Comparison of ENCODE assay signal across 8 mouse cellular contexts in the genomic region with DNA sequence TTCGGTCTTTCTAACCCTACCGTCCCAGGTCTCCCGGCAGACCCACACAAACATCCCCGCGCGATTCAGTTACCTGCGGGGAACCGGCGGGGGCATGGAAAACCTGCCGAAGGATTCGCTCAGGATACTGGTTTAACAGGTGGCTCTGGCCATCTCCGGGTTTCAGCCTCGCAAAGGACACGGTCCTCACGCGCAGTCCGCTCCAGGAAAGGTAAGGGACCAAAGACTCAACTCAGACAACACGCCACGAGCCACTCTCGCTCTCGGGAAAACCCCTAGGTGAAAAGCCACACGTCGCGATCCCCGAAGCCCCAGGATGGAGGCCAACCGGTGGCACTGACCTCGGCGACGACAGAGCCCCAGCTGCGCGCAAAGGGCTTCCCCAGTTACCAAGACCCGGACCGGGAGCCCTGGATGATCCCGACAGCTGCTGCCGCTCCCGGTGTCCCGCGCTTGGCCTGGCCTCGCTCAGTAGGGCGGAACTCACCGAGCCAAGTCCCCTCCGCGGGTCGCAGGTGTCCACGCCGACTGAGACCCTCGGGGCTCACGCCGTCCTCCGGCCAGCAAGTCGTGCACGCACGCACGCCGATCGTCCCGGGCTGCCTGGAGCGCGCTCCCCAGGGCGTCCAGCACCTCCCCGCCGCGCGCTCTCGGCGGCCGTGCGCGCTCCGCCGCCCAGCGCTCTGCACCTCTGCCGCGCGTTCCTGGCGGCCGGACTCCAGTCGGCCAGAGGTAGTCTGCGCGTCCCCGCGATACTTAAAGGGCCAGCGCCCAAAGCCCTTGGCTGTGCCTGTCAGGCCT. TPM values are rescaled to one million over a fixed set of nuclear protein-coding genes. Genes with fewer than 3 reads are reported as not detected.
DNase-seq lines count a peak whose midpoint lies in the region; ATAC-seq and TF ChIP-seq lines count a peak whose summit lies in the region.

A gene (minus strand): TSS at position 657 of the 801 bp plus-strand sequence.

- H3K36me3 ChIP-seq in intestine, postnatal 0 days (ENCODE audit: control insufficient read depth, insufficient read depth), result no peaks in the 10 kb centered on the region

- H3K9ac ChIP-seq in intestine, postnatal 0 days (ENCODE audit: low read depth, low read length), result peak within 1 kb of the TSS; percentile 60

- H3K9me3 ChIP-seq in intestine, postnatal 0 days (ENCODE audit: control insufficient read depth), result no peaks in the 10 kb centered on the region

- H3K4me1 ChIP-seq in bone marrow, adult 2 months (ENCODE audit: control insufficient read depth, insufficient read depth, low read length), result no peaks in the 10 kb centered on the region; the same call in 1 of the 2 replicates
- no peaks in the 10 kb centered on the region for H3K4me1 ChIP-seq in intestine, postnatal 0 days (replicated peaks; ENCODE audit: control insufficient read depth, insufficient read depth, low read length)

- ATAC-seq in intestine, postnatal 0 days, result peak; percentile 97
- no peak for ATAC-seq in activated CD4-positive, CD25-positive, alpha-beta regulatory T cell, adult 4 months

- WGBS in bone marrow, adult 2 months, result 3% methylated on average over 83 of the region's 83 CpGs
- WGBS in intestine, postnatal 0 days, result under 1% methylated on average over 83 of the region's 83 CpGs

- TF ChIP-seq POLR2A in bone marrow, adult 2 months (IDR thresholded peaks at IDR 0.05; ENCODE audit: borderline replicate concordance, control insufficient read depth, low read depth, low read length), result no peak

- no peaks in the 10 kb centered on the region for H3K27me3 ChIP-seq in intestine, postnatal 0 days (replicated peaks; ENCODE audit: control insufficient read depth, insufficient read depth, low read length)

- no peak within 1 kb of the TSS for H3K27ac ChIP-seq in bone marrow, adult 2 months (ENCODE audit: control insufficient read depth, insufficient read depth, low read depth, low read length, poor library complexity)
- peak within 1 kb of the TSS; percentile 50; the same call in 1 of the 2 replicates for H3K27ac ChIP-seq in intestine, postnatal 0 days (ENCODE audit: low read depth, low read length)

- TF ChIP-seq CTCF in bone marrow, adult 2 months (IDR thresholded peaks at IDR 0.05; ENCODE audit: control insufficient read depth, insufficient read depth, low read length), result no peak
- no peak for TF ChIP-seq CTCF in intestine, postnatal 0 days (IDR thresholded peaks at IDR 0.05; ENCODE audit: low read depth)

- peak within 1 kb of the TSS; percentile 82 for H3K4me2 ChIP-seq in intestine, postnatal 0 days (replicated peaks; ENCODE audit: low read depth)

- DNase-seq in embryo, embryonic 9.5 days (ENCODE audit: extremely low spot score), result peak; percentile 85
- DNase-seq in heart, adult 18-20 months, result peak; percentile 82 to 88
- peak; percentile 56 for DNase-seq in left cerebral cortex, postnatal 4 days
- DNase-seq in mesoderm, embryonic 11.5 days (ENCODE audit: low read depth, low spot score), result peak; percentile 86
- DNase-seq in right cerebral cortex, postnatal 4 days, result peak; percentile 51

- H3K4me3 ChIP-seq in bone marrow, adult 2 months (replicated peaks; ENCODE audit: control insufficient read depth, low read depth, low read length), result peak within 1 kb of the TSS; percentile 11
- H3K4me3 ChIP-seq in intestine, postnatal 0 days (ENCODE audit: low read depth, low read length), result peak within 1 kb of the TSS; percentile 74

- intact Hi-C loops in left cerebral cortex, postnatal 4 days (cut with DNase I), result no loop called here

RNA-seq across cellular contexts. Expression of the gene that starts here (rescaled TPM):
- 7.2 and 8.5 TPM in 2 replicates for polyA plus RNA-seq in bone marrow, adult 2 months (2011; ENCODE audit: insufficient read depth, insufficient read length, low replicate concordance, missing spikeins)
- total RNA-seq in heart, adult 18-20 months (2021), result 10 to 100 TPM; 20.2 to 24.3 TPM
- 9.0 and 10.4 TPM in 2 replicates for polyA plus RNA-seq in intestine, postnatal 0 days (2015; fragmentation: Nextera tagmentation; extraction: Ambion mirVana)
- 1 to 10 TPM; 2.3 to 3.4 TPM for total RNA-seq in left cerebral cortex, postnatal 4 days (2021)
- polyA plus RNA-seq in activated CD4-positive, CD25-positive, alpha-beta regulatory T cell, adult 4 months (2017; shearing (Covaris generic)), result not detected

Comparison
In these comparisons a context has a peak if more than half of its experiments do, and no peak if none do; other contexts are left out.
1. RNA of the gene that starts here (total RNA-seq): 20.2 to 24.3 TPM in heart, adult 18-20 months; 2.3 to 3.4 TPM in left cerebral cortex, postnatal 4 days; every median in the first group is over 4 times any median in the second.
2. Peak in every context shown above with its lines, with median percentiles within 50 percentile points of each other: DNase-seq.